Mouse (Mus musculus) liver, embryonic 13.5 days (tissue): ENCODE measurements at regions not wholly inside any gene's neighbourhood (a gene's known extent, or its start where the extent isn't known, plus 50 kb on each side); places are given as distances from the start of the nearest gene placed in this dataset.

ENCODE experiments used
- ATAC-seq: fragments of 200-750 bp; cut with Nextera tagmentation; 2 replicates; pipeline ENCODE4 v1.8.0; 2017; ENCODE audit warnings: low read depth, mild to moderate bottlenecking, moderate number of reproducible peaks, moderate library complexity
- DNase-seq: peaks from one replicate; pipeline ENCODE4 v3.0.0; 2022
- H3K27ac ChIP-seq: fragments of 300-500 bp; sonication (generic); 2 replicates; pipeline ENCODE4 v1.5.1; 2015; ENCODE audit warnings: moderate library complexity, mild to moderate bottlenecking, inconsistent platforms
- H3K27me3 ChIP-seq: fragments of 300-500 bp; sonication (generic); 2 replicates; pipeline ENCODE4 v1.6.1; 2015; ENCODE audit warnings: mild to moderate bottlenecking, inconsistent platforms
- H3K36me3 ChIP-seq: fragments of 300-500 bp; sonication (generic); 2 replicates; pipeline ENCODE4 v1.6.1; 2015; ENCODE audit warnings: mild to moderate bottlenecking, inconsistent platforms
- H3K4me1 ChIP-seq: fragments of 300-500 bp; sonication (generic); replicated peaks from 2 replicates; pipeline ENCODE4 v1.6.1; 2015; ENCODE audit warnings: inconsistent platforms
- H3K4me2 ChIP-seq: fragments of 300-500 bp; sonication (generic); 2 replicates; pipeline ENCODE4 v1.6.1; 2015; ENCODE audit warnings: inconsistent platforms, mild to moderate bottlenecking, moderate library complexity
- H3K4me3 ChIP-seq: fragments of 300-500 bp; sonication (generic); replicated peaks from 2 replicates; pipeline ENCODE4 v1.5.1; 2015; ENCODE audit warnings: mild to moderate bottlenecking, inconsistent platforms
- H3K9ac ChIP-seq: fragments of 300-500 bp; sonication (generic); 2 replicates; pipeline ENCODE4 v1.6.1; 2015; ENCODE audit warnings: mild to moderate bottlenecking, inconsistent platforms
- H3K9me3 ChIP-seq: fragments of 300-500 bp; sonication (generic); replicated peaks from 2 replicates; pipeline ENCODE4 v1.6.1; 2016; ENCODE audit warnings: inconsistent platforms
- WGBS: fragments of 180-500 bp; shearing (Covaris S2); methylation state at CpG from one replicate; pipeline ENCODE4 v1.1.7; 2015; ENCODE audit not compliant: insufficient replicate concordance; 5-methylcytosine and 5-hydroxymethylcytosine counted together

GRCm38 (mm10) chr13:83266591-83266990 lies 237.2 kb upstream of the Mef2c start:
- no peaks in the 10 kb centered on the region for H3K27me3 ChIP-seq
- H3K9me3 ChIP-seq: no peaks in the 10 kb centered on the region
- H3K4me2 ChIP-seq: no peak overlapping the region
- H3K36me3 ChIP-seq: no peaks in the 10 kb centered on the region
- H3K9ac ChIP-seq: no peak overlapping the region
- H3K27ac ChIP-seq: no peak overlapping the region
- H3K4me1 ChIP-seq: 0 out of 2 replicates have a peak, but pooled peaks cover 2% of the 10 kb centered on the region
- 74% methylated on average over 1 of the region's 1 CpGs for WGBS
- DNase-seq (no peak), ATAC-seq (no peak)
- no peak overlapping the region for H3K4me3 ChIP-seq

GRCm38 (mm10) chr13:83268663-83269062 lies 235.2 kb upstream of the Mef2c start:
- H3K27me3 ChIP-seq: no peaks in the 10 kb centered on the region
- H3K9ac ChIP-seq: no peak overlapping the region
- H3K4me1 ChIP-seq: 0 out of 2 replicates have a peak, but pooled peaks cover 2% of the 10 kb centered on the region
- no peak overlapping the region for H3K27ac ChIP-seq
- no peaks in the 10 kb centered on the region for H3K36me3 ChIP-seq
- H3K9me3 ChIP-seq: no peaks in the 10 kb centered on the region
- no peak overlapping the region for H3K4me2 ChIP-seq
- H3K4me3 ChIP-seq: no peak overlapping the region
- WGBS: 35% methylated on average over 3 of the region's 3 CpGs
- DNase-seq (no peak), ATAC-seq (no peak)

GRCm38 (mm10) chr13:83278695-83279094 lies 225.1 kb upstream of the Mef2c start:
- no peak for DNase-seq
- Histone ChIP-seq H3K4me1 (no peaks in the 10 kb centered on the region), H3K27me3 (no peaks in the 10 kb centered on the region), H3K4me3 (no peak overlapping the region), H3K4me2 (no peak overlapping the region), H3K9ac (no peak overlapping the region), H3K27ac (no peak overlapping the region), H3K36me3 (no peaks in the 10 kb centered on the region), H3K9me3 (no peaks in the 10 kb centered on the region)
- ATAC-seq: peak; percentile 86
- WGBS: 21% methylated on average over 1 of the region's 1 CpGs

- no peak overlapping the region for H3K4me2 ChIP-seq
- no peak overlapping the region for H3K9ac ChIP-seq
- H3K27ac ChIP-seq: no peak overlapping the region
- H3K36me3 ChIP-seq: no peaks in the 10 kb centered on the region
- H3K27me3 ChIP-seq: no peaks in the 10 kb centered on the region
- DNase-seq: no peak
- 71% methylated on average over 3 of the region's 3 CpGs for WGBS
- no peak overlapping the region for H3K4me3 ChIP-seq
- no peaks in the 10 kb centered on the region for H3K9me3 ChIP-seq
- no peak for ATAC-seq
- H3K4me1 ChIP-seq: no peaks in the 10 kb centered on the region
These were observed 196.1 kb upstream of the Mef2c start for GRCm38 (mm10) chr13:83307696-83308095.

- no peaks in the 10 kb centered on the region for H3K27me3 ChIP-seq
- H3K4me2 ChIP-seq: no peak overlapping the region
- no peak for ATAC-seq
- no peak overlapping the region for H3K27ac ChIP-seq
- H3K4me3 ChIP-seq: no peak overlapping the region
- no peaks in the 10 kb centered on the region for H3K36me3 ChIP-seq
- WGBS: 73% methylated on average over 4 of the region's 4 CpGs
- DNase-seq: no peak
- peaks cover 12% of the 10 kb centered on the region for H3K4me1 ChIP-seq
- no peak overlapping the region for H3K9ac ChIP-seq
- H3K9me3 ChIP-seq: no peaks in the 10 kb centered on the region
These were observed 175.3 kb upstream of the Mef2c start for GRCm38 (mm10) chr13:83328488-83328887.

- H3K27me3 ChIP-seq: no peaks in the 10 kb centered on the region
- 55% methylated on average over 5 of the region's 5 CpGs for WGBS
- ATAC-seq (no peak), DNase-seq (no peak)
- peaks cover 6% of the 10 kb centered on the region for H3K4me1 ChIP-seq
- no peak overlapping the region for H3K27ac ChIP-seq
- H3K9me3 ChIP-seq: no peaks in the 10 kb centered on the region
- H3K4me3 ChIP-seq: no peak overlapping the region
- H3K4me2 ChIP-seq: no peak overlapping the region
- no peak overlapping the region for H3K9ac ChIP-seq
- H3K36me3 ChIP-seq: no peaks in the 10 kb centered on the region
These were observed 170.1 kb upstream of the Mef2c start for GRCm38 (mm10) chr13:83333728-83334127.

- ATAC-seq: peak; percentile 99
- H3K4me3 ChIP-seq: peak overlapping the region; percentile 41
These were observed 159.1 kb upstream of the Mef2c start for GRCm38 (mm10) chr13:83344611-83345319.

GRCm38 (mm10) chr13:83355341-83355740 lies 148.5 kb upstream of the Mef2c start:
- DNase-seq (no peak), ATAC-seq (no peak)
- 63% methylated on average over 4 of the region's 4 CpGs for WGBS
- H3K4me3 ChIP-seq: no peak overlapping the region
- H3K36me3 ChIP-seq: no peaks in the 10 kb centered on the region
- no peaks in the 10 kb centered on the region for H3K9me3 ChIP-seq
- no peak overlapping the region for H3K9ac ChIP-seq
- no peaks in the 10 kb centered on the region for H3K27me3 ChIP-seq
- peaks cover 3% of the 10 kb centered on the region for H3K4me1 ChIP-seq
- no peak overlapping the region for H3K27ac ChIP-seq
- no peak overlapping the region for H3K4me2 ChIP-seq

More at GRCm38 (mm10) chr13:83344611-83345319, 159.1 kb upstream of the Mef2c start:
- DNase-seq: peak; percentile 80
- H3K27me3 ChIP-seq: no peaks in the 10 kb centered on the region
- WGBS: 11% methylated on average over 14 of the region's 14 CpGs
- H3K4me2 ChIP-seq: peak overlapping the region; percentile 69
- H3K36me3 ChIP-seq: no peaks in the 10 kb centered on the region
- peak overlapping the region; percentile 70 for H3K9ac ChIP-seq
- peak overlapping the region; percentile 98 for H3K27ac ChIP-seq
- H3K4me1 ChIP-seq: peaks cover 45% of the 10 kb centered on the region
- H3K9me3 ChIP-seq: no peaks in the 10 kb centered on the region

- Histone ChIP-seq H3K4me2 (no peak overlapping the region), H3K36me3 (no peaks in the 10 kb centered on the region), H3K27ac (no peak overlapping the region), H3K9ac (no peak overlapping the region), H3K4me1 (peaks cover 9% of the 10 kb centered on the region), H3K27me3 (no peaks in the 10 kb centered on the region), H3K4me3 (no peak overlapping the region), H3K9me3 (no peaks in the 10 kb centered on the region)
- no peak for DNase-seq
- peak; percentile 55 for ATAC-seq
- WGBS: 19% methylated on average over 2 of the region's 2 CpGs
These were observed 143.3 kb upstream of the Mef2c start for GRCm38 (mm10) chr13:83360529-83360928.

GRCm38 (mm10) chr13:83376097-83376797 lies 127.6 kb upstream of the Mef2c start:
- Histone ChIP-seq H3K4me1 (peaks cover 8% of the 10 kb centered on the region), H3K27ac (no peak overlapping the region), H3K4me3 (no peak overlapping the region), H3K27me3 (no peaks in the 10 kb centered on the region), H3K9ac (no peak overlapping the region), H3K36me3 (no peaks in the 10 kb centered on the region), H3K4me2 (no peak overlapping the region), H3K9me3 (no peaks in the 10 kb centered on the region)
- 74% methylated on average over 8 of the region's 8 CpGs for WGBS
- DNase-seq (no peak), ATAC-seq (no peak)

GRCm38 (mm10) chr13:83378644-83379043 lies 125.2 kb upstream of the Mef2c start:
- H3K4me2 ChIP-seq: no peak overlapping the region
- no peak overlapping the region for H3K9ac ChIP-seq
- no peaks in the 10 kb centered on the region for H3K9me3 ChIP-seq
- 10% methylated on average over 3 of the region's 3 CpGs for WGBS
- ATAC-seq: 0 out of 2 replicates have a peak, but pooled peaks have one; percentile 13
- no peaks in the 10 kb centered on the region for H3K27me3 ChIP-seq
- no peak overlapping the region for H3K27ac ChIP-seq
- no peak for DNase-seq
- H3K4me1 ChIP-seq: peaks cover 26% of the 10 kb centered on the region
- H3K4me3 ChIP-seq: no peak overlapping the region
- H3K36me3 ChIP-seq: no peaks in the 10 kb centered on the region
